Mouse (Mus musculus): ENCODE measurements at regions not wholly inside any gene's neighbourhood (a gene's known extent, or its start where the extent isn't known, plus 50 kb on each side); places are given as distances from the start of the nearest gene placed in this dataset.

DNA sequence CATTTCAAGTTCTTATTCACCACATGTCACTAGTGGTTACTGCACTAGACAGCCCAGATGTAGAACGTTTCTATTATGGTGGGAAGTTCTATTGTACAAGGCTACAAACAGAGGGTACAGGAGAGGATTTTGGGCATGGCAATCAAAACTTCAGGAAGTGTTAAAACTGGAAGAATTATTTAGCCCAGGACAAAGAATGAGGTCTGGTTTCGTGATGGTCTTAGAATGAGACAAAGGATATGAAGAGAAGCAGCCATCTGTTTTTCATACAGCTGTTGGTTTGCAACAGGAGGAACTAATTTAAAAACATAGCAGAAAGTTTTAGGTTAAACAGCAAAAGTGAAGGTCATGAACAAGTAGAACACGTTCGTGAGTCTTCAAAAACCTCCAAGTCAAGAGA lies 179.2 kb upstream of the C030005K15Rik start:
- TF ChIP-seq CTCF (IDR thresholded peaks at IDR 0.05; ENCODE audit: borderline replicate concordance, insufficient read depth, low read depth, low read length) (no peak), POLR2A (IDR thresholded peaks at IDR 0.05; ENCODE audit: borderline replicate concordance, insufficient read depth, low read length) (no peak)

Measured in cerebellum, adult 2 months (tissue).